Mouse (Mus musculus): ENCODE measurements around the gene Wbp1l. TPM values are rescaled to one million over a fixed set of nuclear protein-coding genes. Genes with fewer than 3 reads are reported as not detected.

Gene Wbp1l
- polyA plus RNA-seq (2012; rRNA removed), result 33.7 and 44.8 TPM in 2 replicates

DNA sequence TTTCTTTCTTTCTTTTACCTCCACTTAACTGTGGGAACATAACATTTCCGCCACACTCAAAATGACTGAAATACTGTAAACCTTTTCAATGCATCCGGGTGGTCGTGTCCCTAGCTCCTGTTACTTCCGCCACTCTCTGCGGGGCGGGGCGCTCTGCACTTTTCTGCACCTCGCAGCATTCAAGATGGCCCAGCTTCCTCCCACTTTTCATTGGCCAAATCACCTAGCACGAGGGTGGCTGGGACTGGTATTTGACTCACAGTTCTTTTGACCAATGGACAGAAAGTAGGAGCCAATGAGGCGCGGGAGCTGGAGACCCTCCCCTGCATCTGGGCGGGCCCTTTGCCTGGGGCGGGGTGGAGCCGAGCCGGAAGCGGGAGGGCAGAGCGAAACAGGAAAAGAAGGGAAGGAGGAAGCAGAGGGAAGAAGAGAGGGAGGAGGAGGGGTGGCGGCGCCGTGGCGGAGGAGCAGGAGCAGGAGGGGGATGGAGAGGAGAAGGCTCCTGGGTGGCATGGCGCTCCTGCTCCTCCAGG is at the start of gene Wbp1l:
Wbp1l (plus strand) TSS at position 365 of the 533 bp plus-strand sequence.
- no peak for TF ChIP-seq CTCF (IDR thresholded peaks at IDR 0.05; ENCODE audit: borderline replicate concordance, extremely low read depth, insufficient read depth, insufficient read length)
- TF ChIP-seq POLR2A (IDR thresholded peaks at IDR 0.05; ENCODE audit: borderline replicate concordance, extremely low read depth, insufficient read depth, insufficient read length, poor library complexity, severe bottlenecking), result peak; percentile 34; the same call in 1 of the 2 replicates
- peak; percentile 100 for DNase-seq (ENCODE audit: low read depth)

DNA sequence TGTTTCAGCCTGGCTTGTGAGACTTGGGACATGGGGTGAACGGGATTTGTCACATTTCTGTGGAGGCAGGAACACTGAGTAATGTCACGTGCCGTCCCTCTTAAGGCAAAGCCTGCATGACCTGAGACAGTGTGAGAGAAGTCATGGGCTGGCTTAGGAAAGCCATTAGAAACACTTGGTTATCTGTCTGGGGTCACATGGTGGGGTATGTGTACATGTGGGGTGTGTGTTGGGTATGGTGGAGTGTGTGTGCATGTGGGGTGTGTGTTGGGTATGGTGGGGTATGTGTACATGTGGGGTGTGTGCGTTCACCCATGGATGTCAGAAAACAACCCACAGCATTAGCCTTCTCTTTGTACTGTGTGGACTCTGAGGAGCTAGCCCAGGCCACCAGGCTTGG is 48.5 kb upstream of the Wbp1l start:
- TF ChIP-seq CTCF (IDR thresholded peaks at IDR 0.05; ENCODE audit: borderline replicate concordance, extremely low read depth, insufficient read depth, insufficient read length) (no peak), POLR2A (IDR thresholded peaks at IDR 0.05; ENCODE audit: borderline replicate concordance, extremely low read depth, insufficient read depth, insufficient read length, poor library complexity, severe bottlenecking) (no peak)
- DNase-seq (ENCODE audit: low read depth), result no peak

DNA sequence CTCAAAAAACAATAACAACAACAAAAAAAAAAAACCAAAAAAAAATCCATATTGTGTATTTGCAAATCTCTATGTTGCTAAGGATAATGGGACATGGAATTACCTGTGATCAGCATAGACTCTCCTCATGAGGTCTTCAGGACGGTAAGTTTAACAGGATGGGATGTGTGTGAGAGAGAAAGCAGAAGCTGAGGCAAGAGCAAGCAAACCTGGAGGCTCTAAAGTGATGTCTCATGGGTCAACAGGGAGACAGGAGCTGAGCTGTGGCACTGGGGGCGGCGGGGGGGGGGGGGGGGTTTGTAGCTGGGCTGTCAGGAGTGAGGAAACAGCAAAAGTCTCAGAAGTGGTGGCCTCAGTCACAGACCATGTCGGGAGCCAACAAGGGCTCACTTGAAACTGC is 46.4 kb upstream of the Wbp1l start:
- DNase-seq (ENCODE audit: low read depth), result no peak
- TF ChIP-seq CTCF (IDR thresholded peaks at IDR 0.05; ENCODE audit: borderline replicate concordance, extremely low read depth, insufficient read depth, insufficient read length), result no peak
- no peak for TF ChIP-seq POLR2A (IDR thresholded peaks at IDR 0.05; ENCODE audit: borderline replicate concordance, extremely low read depth, insufficient read depth, insufficient read length, poor library complexity, severe bottlenecking)

DNA sequence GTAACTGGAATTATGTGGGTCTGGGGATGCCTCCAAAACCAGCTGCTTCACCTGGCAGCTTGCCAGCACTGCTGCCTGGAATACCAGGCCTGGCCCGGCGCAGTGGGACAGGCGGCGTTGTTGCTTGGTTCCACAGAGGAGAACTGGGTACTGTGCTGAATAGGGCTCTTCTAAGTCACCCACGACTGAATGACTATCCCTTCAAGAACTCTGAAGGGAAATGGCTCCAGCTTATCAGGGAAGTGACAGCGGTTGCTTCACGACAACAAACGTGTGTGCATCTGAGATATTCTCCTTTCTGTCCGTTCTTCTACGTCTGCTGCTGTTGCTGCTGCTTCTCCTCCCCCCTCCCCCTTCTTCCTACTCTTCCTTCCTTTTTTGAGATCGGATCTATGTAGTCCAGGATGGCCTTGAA is 45.3 kb upstream of the Wbp1l start:
- TF ChIP-seq POLR2A (IDR thresholded peaks at IDR 0.05; ENCODE audit: borderline replicate concordance, extremely low read depth, insufficient read depth, insufficient read length, poor library complexity, severe bottlenecking) (no peak), CTCF (IDR thresholded peaks at IDR 0.05; ENCODE audit: borderline replicate concordance, extremely low read depth, insufficient read depth, insufficient read length) (no peak)
- peak; percentile 88 for DNase-seq (ENCODE audit: low read depth)

DNA sequence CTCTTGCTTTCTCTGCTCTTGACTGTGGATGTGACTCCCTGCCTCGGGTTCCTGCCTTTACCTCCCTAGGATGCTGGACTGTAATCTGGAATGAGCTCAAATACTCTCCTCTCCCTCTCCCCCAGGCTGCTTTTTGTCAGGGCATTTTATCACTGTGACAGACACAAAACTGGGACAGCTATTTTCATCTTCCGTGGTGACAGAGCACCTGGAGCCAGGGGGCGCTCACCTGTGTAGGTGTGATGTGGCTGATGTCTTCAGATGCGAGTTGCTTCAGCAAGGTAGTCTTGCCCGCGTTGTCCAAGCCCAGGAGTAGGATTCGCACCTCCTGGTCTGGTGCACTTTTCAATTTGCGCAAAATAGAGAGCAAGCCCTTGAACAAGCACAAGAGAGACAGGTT is 40.9 kb upstream of the Wbp1l start:
- TF ChIP-seq CTCF (IDR thresholded peaks at IDR 0.05; ENCODE audit: borderline replicate concordance, extremely low read depth, insufficient read depth, insufficient read length), result no peak
- no peak for TF ChIP-seq POLR2A (IDR thresholded peaks at IDR 0.05; ENCODE audit: borderline replicate concordance, extremely low read depth, insufficient read depth, insufficient read length, poor library complexity, severe bottlenecking)
- no peak for DNase-seq (ENCODE audit: low read depth)

DNA sequence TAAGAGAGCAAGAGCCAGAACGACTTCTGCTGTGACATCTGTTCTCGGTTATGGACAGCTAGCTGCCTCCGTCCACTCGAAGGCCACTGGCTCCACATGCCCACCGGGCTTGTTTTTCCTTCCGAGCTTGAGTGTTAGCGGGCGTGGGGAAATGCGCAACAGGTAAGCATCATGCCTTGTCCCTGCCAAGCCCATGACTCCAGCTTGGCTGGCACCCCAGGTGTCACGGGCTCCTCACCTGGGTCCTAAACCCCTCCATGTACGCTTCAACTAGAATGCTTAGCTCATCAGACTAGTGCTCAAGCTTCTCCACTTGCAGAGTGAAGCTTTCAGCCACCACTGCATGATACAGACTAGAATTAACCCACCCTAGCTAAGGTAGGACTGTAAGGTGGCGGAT is 40.3 kb upstream of the Wbp1l start:
- TF ChIP-seq POLR2A (IDR thresholded peaks at IDR 0.05; ENCODE audit: borderline replicate concordance, extremely low read depth, insufficient read depth, insufficient read length, poor library complexity, severe bottlenecking), result no peak
- TF ChIP-seq CTCF (IDR thresholded peaks at IDR 0.05; ENCODE audit: borderline replicate concordance, extremely low read depth, insufficient read depth, insufficient read length), result no peak
- peak; percentile 39 for DNase-seq (ENCODE audit: low read depth)

DNA sequence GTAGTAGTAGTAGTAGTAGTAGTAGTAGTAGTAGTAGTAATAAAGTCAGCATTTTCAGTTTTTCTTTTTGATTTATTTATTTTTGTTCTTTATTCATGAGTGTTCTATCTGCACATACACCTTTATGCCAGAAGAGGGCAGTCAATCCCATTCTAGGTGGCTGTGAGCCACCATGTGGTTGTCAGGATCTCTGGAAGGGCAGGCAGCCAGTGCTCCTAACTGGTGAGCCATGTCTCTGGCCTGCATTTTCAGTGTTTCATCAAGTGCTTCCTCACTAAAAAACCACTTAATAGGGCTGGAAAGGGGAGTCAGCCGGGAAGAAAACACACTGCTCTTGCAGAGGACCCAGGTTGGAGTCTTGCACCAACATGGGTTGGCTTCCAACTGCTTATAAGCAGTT is 36.8 kb upstream of the Wbp1l start:
- DNase-seq (ENCODE audit: low read depth), result peak; percentile 78
- TF ChIP-seq POLR2A (IDR thresholded peaks at IDR 0.05; ENCODE audit: borderline replicate concordance, extremely low read depth, insufficient read depth, insufficient read length, poor library complexity, severe bottlenecking), result no peak
- peak; percentile 69; the same call in 1 of the 2 replicates for TF ChIP-seq CTCF (IDR thresholded peaks at IDR 0.05; ENCODE audit: borderline replicate concordance, extremely low read depth, insufficient read depth, insufficient read length)

DNA sequence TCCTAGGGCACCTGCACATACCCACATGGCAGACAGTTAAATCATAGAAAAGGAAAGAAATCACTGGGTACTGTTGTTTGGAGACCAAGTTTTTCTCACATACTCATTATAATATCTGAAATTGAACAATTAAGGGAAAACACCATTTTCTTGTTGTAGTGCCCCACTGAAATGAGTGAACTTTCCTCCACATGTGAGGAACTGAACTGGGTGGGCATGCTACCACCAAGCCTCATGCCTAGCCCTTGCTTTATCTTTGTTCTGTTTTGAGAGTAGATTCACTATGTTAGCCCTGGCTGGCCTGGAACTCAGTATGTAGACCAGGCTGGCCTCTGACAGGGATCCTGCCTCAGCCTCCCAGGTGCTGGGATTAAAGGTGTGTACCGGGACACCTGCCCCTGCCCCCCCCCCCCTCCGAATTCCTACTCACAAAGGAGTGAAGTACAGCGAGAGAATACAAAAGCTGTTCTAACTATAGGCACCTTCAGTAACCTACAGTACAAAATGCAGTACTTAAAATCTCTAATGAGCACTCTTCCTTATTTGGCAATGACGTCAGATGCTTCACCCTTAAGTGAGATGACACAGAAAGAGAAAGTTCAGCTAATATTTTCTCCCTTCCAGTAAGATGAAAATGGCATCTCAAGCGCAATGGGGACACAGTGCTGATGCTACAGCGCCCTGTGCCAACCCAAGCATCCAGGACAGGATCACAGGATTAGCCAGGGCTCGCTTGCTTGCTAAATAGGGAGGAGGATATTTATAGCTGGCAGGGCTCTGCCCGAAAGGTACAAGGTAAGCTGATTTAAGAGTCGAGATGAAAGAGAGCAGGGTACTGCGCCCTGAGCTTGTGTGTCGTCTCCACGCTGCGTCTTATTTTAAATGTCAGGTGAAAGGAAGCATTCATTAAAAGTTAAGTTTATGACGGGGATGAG is 36.0 kb upstream of the Wbp1l start:
- no peak for DNase-seq (ENCODE audit: low read depth)
- TF ChIP-seq POLR2A (IDR thresholded peaks at IDR 0.05; ENCODE audit: borderline replicate concordance, extremely low read depth, insufficient read depth, insufficient read length, poor library complexity, severe bottlenecking), result no peak
- no peak for TF ChIP-seq CTCF (IDR thresholded peaks at IDR 0.05; ENCODE audit: borderline replicate concordance, extremely low read depth, insufficient read depth, insufficient read length)

DNA sequence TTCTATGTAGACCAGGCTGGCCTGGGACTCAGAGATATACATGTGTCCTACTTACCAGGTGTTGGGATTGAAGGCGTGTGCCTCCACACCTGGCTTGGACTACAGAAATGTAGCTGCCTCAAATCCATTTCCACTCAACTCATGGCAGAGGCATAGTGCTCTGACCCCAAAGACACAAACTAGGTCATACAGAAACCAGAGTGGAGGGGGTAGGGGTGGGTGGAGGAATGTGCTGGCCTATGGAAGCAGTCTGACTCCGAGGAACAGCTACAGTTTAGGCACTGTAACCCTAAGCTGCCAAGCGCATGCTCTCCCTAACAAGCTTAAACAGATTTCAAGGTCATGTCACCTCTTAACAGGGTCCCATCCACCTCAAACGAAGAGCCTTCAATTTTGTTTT is 35.3 kb upstream of the Wbp1l start:
- DNase-seq (ENCODE audit: low read depth), result no peak
- TF ChIP-seq POLR2A (IDR thresholded peaks at IDR 0.05; ENCODE audit: borderline replicate concordance, extremely low read depth, insufficient read depth, insufficient read length, poor library complexity, severe bottlenecking), result no peak
- no peak for TF ChIP-seq CTCF (IDR thresholded peaks at IDR 0.05; ENCODE audit: borderline replicate concordance, extremely low read depth, insufficient read depth, insufficient read length)

DNA sequence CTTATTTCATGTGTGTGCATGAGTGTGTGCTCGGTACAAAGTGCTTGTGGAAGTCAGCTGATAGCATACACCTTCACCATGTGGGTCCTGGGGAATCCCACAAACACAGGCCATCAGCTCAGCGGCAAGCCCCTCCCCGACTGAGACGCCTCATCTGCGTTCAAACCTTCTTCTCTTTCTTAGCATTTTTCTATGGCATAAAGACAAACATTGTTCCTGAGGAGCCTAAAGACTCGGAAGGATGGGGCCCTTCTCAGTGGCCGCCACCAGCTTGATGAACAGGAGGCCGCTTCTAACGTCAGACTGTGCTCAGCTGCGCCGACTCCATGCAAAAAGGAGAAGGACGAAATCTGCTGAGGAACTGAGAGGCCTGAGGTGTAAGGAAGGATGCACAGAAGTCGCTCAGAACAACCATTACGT is 34.8 kb upstream of the Wbp1l start:
- no peak for TF ChIP-seq CTCF (IDR thresholded peaks at IDR 0.05; ENCODE audit: borderline replicate concordance, extremely low read depth, insufficient read depth, insufficient read length)
- TF ChIP-seq POLR2A (IDR thresholded peaks at IDR 0.05; ENCODE audit: borderline replicate concordance, extremely low read depth, insufficient read depth, insufficient read length, poor library complexity, severe bottlenecking), result no peak
- DNase-seq (ENCODE audit: low read depth), result no peak

DNA sequence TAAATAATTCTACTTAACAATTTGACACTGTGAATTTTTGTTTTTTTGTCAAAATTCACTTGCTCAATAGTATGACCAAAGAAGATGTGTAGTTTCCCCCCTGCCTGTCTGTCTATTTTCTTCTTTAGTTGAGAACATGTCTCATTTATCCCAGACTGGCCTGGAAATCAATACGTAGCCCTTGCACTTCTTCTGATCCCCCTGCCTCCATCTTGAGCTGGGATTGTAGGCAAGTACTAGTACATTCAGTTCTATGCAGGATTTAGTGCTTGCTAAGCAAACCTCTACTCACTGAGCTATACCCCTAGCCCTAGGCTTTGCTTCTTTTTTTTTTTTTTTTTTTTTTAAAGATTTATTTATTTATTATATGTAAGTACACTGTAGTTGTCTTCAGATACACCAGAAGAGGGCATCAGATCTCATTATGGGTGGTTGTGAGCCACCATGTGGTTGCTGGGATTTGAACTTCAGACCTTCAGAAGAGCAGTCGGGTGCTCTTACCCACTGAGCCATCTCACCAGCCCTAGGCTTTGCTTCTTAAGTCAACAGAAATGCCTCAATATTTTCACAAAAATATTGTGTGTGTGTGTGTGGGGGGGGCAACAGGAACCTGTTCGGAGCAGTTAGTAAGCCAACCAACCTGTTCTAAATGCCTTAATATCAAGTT is 27.5 kb upstream of the Wbp1l start:
- DNase-seq (ENCODE audit: low read depth), result peak; percentile 15
